Mouse (Mus musculus): ENCODE measurements around the gene Ugt2b34.

DNA sequence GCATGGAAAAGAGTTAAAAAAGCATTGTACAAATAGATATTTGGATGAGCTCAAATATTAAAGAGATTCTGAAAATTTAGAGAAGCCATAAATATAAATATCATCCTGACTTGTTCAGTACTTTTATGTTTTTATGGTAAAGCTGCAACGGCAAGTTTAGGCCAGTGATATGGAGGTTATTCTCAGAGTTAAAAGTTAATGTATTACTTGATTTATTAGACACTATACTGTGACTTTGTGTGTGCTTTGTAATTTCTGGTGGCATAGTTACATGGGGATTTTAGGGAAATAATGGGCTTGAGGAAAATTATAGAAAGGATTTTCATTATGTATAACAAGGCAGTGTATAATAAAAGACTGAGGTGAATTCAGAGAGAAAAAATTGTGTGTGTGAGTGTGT, 19.7 kb downstream of the Ugt2b34 start:
- TF ChIP-seq CTCF (IDR thresholded peaks at IDR 0.05; ENCODE audit: extremely low read depth, insufficient read depth, insufficient read length, insufficient replicate concordance) (no peak), POLR2A (IDR thresholded peaks at IDR 0.05; ENCODE audit: low read depth, low read length) (no peak)

All from spleen, adult 2 months (tissue).